Mouse (Mus musculus): ENCODE measurements at regions not wholly inside any gene's neighbourhood (a gene's known extent, or its start where the extent isn't known, plus 50 kb on each side); places are given as distances from the start of the nearest gene placed in this dataset.

DNA sequence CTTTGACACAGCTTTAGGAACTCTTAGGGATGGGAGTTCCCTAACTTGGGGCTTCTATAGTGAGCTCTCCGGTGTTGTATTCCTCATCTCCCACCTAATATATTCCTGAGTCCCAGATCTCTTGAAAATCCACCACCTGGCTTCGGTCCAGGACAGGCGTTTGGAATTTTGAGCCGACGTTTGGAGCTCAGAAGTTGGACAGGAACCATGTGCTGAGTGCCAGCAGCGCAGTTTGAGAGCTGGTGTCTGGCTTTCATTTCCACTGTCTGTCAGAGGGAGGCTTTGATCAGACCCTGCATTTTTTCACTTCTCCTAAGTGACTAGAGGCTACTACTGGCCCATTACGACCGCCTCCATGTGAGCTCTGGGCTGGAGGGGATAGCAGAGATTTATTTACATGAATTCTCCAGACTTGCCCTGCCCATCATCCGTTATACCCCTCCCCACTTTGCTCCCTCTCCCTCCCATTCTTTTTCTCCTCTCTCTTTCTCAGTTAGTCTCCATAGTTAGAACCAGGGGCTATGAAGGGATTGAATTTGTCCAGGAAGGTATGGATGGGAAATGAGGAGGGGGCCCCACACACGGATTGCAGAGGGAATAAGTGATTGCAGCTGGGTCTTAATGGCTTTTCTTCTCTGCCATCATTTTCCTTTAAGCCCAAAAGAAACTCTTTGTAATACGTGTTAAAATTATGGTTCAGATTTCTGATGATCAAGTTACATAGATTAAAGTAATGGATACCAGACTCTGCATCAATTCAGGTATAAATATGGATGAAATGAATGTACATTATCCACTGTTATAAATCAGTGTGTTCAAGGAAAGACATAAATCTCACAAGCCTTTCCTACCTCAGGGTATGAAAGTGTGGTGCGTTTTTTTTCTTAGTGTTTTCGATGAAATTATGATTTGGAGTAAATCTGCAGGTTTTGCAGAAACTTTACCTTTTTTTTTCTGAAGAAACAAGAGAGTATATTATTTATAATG, 474.5 kb upstream of the Zfp462 start:
- Histone ChIP-seq H3K4me3 (no peak overlapping the region), H3K27me3 (replicated peaks; ENCODE audit: low read depth, poor library complexity, severe bottlenecking) (no peaks in the 10 kb centered on the region)

DNA sequence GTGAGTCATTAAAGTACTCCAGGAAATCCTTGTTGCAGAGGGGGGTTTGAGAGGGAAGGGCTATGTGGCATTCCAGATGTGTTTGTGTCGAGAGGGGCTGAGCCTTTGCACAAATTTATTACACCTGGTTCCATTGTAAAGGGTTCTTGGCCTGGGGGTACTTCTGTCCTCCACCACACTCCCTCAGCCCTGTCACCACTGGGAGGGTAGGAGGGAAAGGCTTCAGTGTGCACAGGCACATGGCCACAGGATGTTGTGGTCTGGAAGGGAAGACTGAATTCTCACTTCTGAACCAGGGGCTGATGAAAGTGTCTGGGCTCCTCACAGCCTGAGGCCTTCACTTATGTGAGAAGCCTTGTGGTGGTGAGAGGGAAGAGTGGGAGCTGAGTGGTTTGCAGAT, 473.8 kb upstream of the Zfp462 start:
- Histone ChIP-seq H3K4me1 (peaks cover 25% of the 10 kb centered on the region), H3K36me3 (replicated peaks) (no peaks in the 10 kb centered on the region), H3K9me3 (no peaks in the 10 kb centered on the region), H3K27ac (replicated peaks) (peak overlapping the region; percentile 84), H3K27me3 (replicated peaks; ENCODE audit: low read depth, poor library complexity, severe bottlenecking) (no peaks in the 10 kb centered on the region), H3K4me3 (no peak overlapping the region)
- DNase-seq (ENCODE audit: low spot score): peak; percentile 67
- 27% methylated on average over 1 of the region's 1 CpGs for WGBS

More for the DNA sequence above, 474.5 kb upstream of the Zfp462 start:
- no peaks in the 10 kb centered on the region for H3K36me3 ChIP-seq (replicated peaks)
- peak; percentile 81 for DNase-seq (ENCODE audit: low spot score)
- H3K9me3 ChIP-seq: no peaks in the 10 kb centered on the region
- H3K27ac ChIP-seq (replicated peaks): peak overlapping the region; percentile 84
- WGBS: 38% methylated on average over 13 of the region's 13 CpGs
- H3K4me1 ChIP-seq: peaks cover 25% of the 10 kb centered on the region

DNA sequence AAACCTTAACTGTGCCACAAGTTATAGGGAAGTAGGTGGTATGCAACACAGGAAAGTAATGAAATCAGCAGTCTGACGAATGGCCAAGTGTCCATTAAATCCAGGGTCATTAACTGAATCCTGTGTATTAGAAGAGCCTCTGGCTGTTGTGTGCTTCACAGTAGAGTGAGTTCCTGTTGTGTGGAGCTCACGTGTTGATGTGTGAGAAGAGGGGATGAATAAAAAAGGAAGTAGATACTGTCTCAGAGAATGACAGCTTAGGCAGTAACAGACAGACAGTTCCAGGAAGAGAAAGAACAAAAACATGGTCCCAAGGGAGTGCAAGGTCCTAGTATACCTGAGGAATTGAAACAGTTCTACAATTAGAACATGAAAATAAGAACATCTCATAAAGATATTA, 463.1 kb upstream of the Zfp462 start:
- no peak overlapping the region for H3K27ac ChIP-seq (replicated peaks)
- no peaks in the 10 kb centered on the region for H3K27me3 ChIP-seq (replicated peaks; ENCODE audit: low read depth, poor library complexity, severe bottlenecking)
- 87% methylated on average over 2 of the region's 2 CpGs for WGBS
- H3K9me3 ChIP-seq: no peaks in the 10 kb centered on the region
- no peak for DNase-seq (ENCODE audit: low spot score)
- H3K36me3 ChIP-seq (replicated peaks): no peaks in the 10 kb centered on the region
- H3K4me3 ChIP-seq: no peak overlapping the region
- H3K4me1 ChIP-seq: no peaks in the 10 kb centered on the region

DNA sequence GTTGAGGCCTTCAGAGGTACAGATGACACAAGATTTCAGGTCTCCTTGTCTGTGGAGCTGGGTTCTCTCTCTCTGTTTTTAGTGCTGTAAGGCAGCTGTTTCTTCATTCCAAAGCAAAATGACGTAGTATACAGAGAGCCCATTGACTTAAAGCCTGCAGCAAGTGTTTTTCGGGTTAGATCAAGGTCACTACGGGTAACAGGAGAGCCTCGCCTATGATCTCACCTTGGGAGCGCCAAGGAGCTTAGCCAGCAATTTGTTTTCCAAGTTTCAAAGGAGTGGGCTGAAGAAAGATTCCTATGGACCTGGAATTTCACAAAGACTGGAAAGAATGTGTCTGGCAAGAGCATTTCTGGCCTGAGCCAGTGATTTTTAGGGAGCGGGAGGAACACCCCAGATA, 451.8 kb upstream of the Zfp462 start:
- DNase-seq (ENCODE audit: low spot score): no peak

DNA sequence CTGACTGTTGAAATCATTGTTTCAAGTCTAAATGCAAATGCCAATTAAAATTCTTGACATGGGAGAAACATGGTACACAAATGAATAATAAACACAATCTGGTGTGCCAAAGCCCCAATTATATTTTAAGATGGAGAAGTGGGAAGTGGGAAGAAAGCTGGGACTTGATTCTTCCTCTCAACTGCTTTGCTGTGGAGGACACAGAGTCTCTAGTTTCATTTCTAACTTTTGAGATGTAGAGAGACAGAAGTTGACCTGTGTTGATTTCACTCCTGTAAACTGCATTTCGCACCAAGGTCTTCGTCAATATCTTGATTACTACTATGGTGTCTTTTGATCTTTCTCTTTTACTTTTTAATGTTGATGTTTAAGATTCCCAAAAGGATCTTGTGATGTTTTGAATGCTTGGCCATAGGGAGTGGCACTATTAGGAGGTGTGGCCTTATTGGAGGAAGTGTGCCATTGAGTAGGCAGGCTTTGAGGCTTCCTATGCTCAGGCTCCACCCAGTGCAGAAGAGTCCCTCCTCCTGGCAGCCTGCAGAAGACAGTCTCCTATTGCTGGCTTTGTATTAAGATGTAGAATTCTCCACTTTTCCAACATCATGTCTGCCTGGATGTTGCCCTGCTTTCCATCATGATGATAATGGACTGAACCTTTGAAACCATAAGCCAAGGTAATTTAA, 447.4 kb upstream of the Zfp462 start:
- 92% methylated on average over 2 of the region's 2 CpGs for WGBS
- H3K36me3 ChIP-seq (replicated peaks): no peaks in the 10 kb centered on the region
- DNase-seq (ENCODE audit: low spot score): no peak
- no peak overlapping the region for H3K27ac ChIP-seq (replicated peaks)
- no peaks in the 10 kb centered on the region for H3K9me3 ChIP-seq
- H3K4me3 ChIP-seq: no peak overlapping the region
- peaks cover 6% of the 10 kb centered on the region; the same call in 1 of the 2 replicates for H3K4me1 ChIP-seq
- H3K27me3 ChIP-seq (replicated peaks; ENCODE audit: low read depth, poor library complexity, severe bottlenecking): no peaks in the 10 kb centered on the region

More for the DNA sequence above, 451.8 kb upstream of the Zfp462 start:
- 61% methylated on average over 6 of the region's 6 CpGs for WGBS
- H3K9me3 ChIP-seq: no peaks in the 10 kb centered on the region
- no peaks in the 10 kb centered on the region for H3K27me3 ChIP-seq (replicated peaks; ENCODE audit: low read depth, poor library complexity, severe bottlenecking)
- H3K4me1 ChIP-seq: peaks cover 6% of the 10 kb centered on the region; the same call in 1 of the 2 replicates
- H3K36me3 ChIP-seq (replicated peaks): no peaks in the 10 kb centered on the region
- H3K4me3 ChIP-seq: no peak overlapping the region
- no peak overlapping the region for H3K27ac ChIP-seq (replicated peaks)

DNA sequence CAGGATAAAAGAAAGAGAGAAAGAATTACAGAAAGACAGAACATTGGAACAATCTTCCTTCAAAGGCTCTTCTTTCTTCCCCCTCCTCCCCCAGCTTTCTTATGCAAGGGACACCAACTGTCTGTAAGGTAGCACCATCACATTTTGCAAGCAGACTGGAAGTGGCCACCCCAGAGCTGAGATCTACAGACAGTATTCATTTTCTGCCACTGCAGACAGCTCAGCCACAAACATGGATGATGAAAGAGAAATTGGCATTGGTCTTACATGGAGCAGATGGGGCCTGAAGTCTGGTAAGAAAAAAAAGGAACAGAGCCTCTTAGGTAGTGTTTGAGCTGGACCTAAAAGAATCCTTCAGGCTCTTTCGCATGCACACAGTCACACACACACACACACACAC, 428.9 kb upstream of the Zfp462 start:
- no peaks in the 10 kb centered on the region for H3K36me3 ChIP-seq (replicated peaks)
- WGBS: 82% methylated on average over 1 of the region's 1 CpGs
- peak overlapping the region; percentile 24; the same call in 1 of the 2 replicates for H3K27ac ChIP-seq (replicated peaks)
- no peaks in the 10 kb centered on the region for H3K27me3 ChIP-seq (replicated peaks; ENCODE audit: low read depth, poor library complexity, severe bottlenecking)
- no peak for DNase-seq (ENCODE audit: low spot score)
- no peaks in the 10 kb centered on the region for H3K9me3 ChIP-seq
- H3K4me3 ChIP-seq: no peak overlapping the region
- H3K4me1 ChIP-seq: peaks cover 11% of the 10 kb centered on the region

DNA sequence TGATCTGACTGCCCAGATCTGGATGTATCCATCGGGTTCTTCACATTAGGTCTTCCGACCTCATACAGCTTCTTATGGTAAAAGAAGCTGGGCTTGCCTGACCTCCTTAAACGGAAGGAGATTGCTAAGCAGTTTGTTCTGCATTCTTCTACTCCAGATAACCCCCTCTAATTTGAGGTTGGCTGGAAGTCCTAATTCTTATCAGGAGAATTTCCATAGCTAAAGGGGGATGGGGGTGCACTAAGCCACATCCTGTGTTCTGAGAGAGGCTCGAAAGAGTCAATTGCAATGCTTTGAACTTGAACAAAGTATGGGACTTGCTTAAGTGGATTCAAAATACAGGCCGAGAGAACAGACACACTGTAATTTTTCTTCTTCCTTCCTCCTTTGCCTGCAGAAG, 421.6 kb upstream of the Zfp462 start:
- Histone ChIP-seq H3K27ac (replicated peaks) (peak overlapping the region; percentile 66), H3K4me1 (peaks cover 29% of the 10 kb centered on the region), H3K4me3 (no peak overlapping the region), H3K36me3 (replicated peaks) (no peaks in the 10 kb centered on the region), H3K9me3 (no peaks in the 10 kb centered on the region), H3K27me3 (replicated peaks; ENCODE audit: low read depth, poor library complexity, severe bottlenecking) (no peaks in the 10 kb centered on the region)
- DNase-seq (ENCODE audit: low spot score): no peak
- 67% methylated on average over 5 of the region's 5 CpGs for WGBS

DNA sequence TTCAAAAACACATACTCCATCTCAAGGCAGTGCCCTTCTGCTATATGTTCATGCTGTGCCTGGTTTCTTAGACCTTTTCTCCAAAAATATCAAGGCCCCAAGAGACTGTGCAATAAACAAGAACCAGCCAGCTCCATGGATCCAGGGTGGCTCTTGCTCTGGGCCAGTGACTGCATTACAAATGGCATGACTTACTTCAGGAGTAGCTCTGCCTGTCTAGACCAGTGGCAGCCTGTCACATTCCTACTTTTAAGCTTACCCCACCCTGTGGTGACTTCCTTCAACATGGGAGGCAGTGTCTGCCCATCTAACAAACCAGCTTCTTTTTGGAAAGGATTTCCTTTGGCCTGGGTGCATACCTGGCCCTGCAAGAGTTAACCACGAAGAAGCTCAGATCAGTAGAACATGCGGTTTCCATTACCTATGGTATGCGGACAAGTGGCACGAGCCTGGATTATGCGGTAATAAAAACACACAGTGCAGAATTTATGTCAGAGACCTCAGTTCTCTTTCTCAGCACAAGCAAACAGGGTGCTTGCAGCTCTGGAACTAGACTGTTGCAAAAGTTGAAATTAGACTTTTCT, 418.8 kb upstream of the Zfp462 start:
- Histone ChIP-seq H3K36me3 (replicated peaks) (no peaks in the 10 kb centered on the region), H3K4me1 (peaks cover 29% of the 10 kb centered on the region), H3K27me3 (replicated peaks; ENCODE audit: low read depth, poor library complexity, severe bottlenecking) (no peaks in the 10 kb centered on the region), H3K4me3 (no peak overlapping the region), H3K27ac (replicated peaks) (peak overlapping the region; percentile 74), H3K9me3 (no peaks in the 10 kb centered on the region)
- 32% methylated on average over 5 of the region's 5 CpGs for WGBS
- peak; percentile 70 for DNase-seq (ENCODE audit: low spot score)

DNA sequence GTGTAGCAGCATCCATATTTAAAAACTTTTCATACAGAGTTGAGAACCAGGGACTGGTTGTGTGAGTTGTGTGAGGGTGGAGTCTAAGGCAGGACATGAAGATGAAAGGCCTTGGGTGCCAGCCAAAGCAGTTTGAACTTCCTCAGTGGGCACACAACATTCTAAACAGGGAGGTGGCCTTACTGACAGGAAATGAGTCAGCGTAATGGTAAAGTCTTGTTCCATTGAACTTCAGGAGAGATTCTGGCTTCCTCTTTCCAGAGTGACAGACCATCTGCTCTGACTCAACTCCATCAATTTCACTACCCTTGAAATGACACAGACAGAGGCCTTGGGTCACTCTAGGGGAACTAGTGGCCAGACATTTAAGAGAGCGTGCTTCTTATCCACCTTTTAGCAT, 417.2 kb upstream of the Zfp462 start:
- WGBS: 85% methylated on average over 2 of the region's 2 CpGs
- Histone ChIP-seq H3K4me3 (no peak overlapping the region), H3K27ac (replicated peaks) (no peak overlapping the region), H3K27me3 (replicated peaks; ENCODE audit: low read depth, poor library complexity, severe bottlenecking) (no peaks in the 10 kb centered on the region), H3K4me1 (peaks cover 29% of the 10 kb centered on the region), H3K9me3 (no peaks in the 10 kb centered on the region), H3K36me3 (replicated peaks) (no peaks in the 10 kb centered on the region)
- no peak for DNase-seq (ENCODE audit: low spot score)

DNA sequence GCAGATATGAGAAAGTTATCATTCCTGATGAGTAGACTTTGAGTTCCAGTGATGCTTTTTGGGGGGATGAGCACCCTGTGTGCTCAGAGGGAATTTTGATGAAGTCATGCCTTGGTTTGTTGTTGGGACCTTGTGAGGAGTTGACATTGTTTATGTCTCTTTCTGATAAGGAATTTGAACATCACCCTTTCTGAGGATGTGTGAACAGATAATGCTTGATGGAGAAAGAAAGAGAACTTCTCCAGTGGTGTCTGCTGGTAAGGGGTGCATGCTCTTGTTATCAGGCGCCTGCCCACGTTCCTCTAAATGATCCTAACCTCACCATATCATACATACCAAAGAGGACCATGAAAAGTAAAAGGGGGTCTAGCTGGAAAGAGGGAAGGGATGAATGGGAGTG, 413.1 kb upstream of the Zfp462 start:
- H3K36me3 ChIP-seq (replicated peaks): no peaks in the 10 kb centered on the region
- no peak overlapping the region for H3K27ac ChIP-seq (replicated peaks)
- no peak for DNase-seq (ENCODE audit: low spot score)
- H3K27me3 ChIP-seq (replicated peaks; ENCODE audit: low read depth, poor library complexity, severe bottlenecking): no peaks in the 10 kb centered on the region
- H3K4me1 ChIP-seq: peaks cover 28% of the 10 kb centered on the region
- no peaks in the 10 kb centered on the region for H3K9me3 ChIP-seq
- WGBS: 89% methylated on average over 2 of the region's 2 CpGs
- H3K4me3 ChIP-seq: no peak overlapping the region

DNA sequence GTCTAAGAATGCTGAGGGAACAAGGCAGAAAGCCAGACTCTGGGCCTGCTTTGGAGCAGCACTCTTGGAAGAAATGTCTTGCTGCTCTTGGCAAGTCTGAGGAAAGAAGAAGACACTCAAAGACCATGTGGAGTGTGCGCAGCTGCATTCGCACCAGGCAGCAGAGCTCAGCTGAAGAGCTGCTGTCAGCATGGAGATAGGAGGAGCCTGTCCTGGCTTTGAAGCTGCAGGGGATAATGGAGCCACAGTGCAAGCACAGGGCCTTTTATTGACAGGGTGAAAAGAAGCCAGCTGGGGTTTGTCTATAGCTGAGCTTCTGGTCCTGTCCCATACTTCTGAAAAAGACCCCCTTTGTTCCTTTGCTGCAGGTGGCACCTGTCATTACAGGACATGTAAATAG, 411.0 kb upstream of the Zfp462 start:
- 20% methylated on average over 2 of the region's 2 CpGs for WGBS

DNA sequence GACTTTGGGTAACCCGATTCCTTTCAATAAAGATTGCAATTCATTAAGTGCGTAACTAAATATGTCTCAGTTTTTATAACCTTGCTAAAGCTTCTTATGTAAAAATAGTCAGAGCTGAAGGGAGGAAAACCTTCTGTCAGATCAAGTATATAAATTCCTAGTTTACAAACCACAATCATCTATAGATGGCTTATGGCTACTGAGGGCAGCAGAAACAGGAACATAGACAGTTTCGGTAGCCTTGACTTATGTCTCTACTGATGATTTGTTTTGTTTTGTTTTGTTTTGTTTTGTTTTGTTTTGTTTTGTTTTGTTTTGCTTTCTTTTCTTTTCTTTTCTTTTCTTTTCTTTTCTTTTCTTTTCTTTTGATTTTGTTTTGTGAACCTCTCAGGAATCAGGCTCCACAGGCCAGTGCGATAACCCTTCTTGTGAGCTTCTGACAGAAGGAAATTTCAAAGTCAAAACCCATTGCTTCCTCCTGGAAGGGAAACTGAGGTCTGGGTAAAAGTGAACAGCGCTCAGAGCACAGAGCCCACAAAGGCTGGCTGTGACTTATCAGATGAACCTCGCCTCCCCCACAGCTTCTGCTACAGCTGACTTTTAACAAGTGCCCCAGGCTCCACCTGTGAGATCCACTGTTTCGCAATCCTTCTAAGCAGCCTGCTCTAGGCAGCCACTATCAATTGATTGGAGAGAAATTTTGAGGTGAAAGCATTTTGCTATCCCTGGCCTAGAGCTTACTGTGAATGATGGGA, 391.8 kb upstream of the Zfp462 start:
- WGBS: 85% methylated on average over 7 of the region's 7 CpGs
- Histone ChIP-seq H3K9me3 (no peaks in the 10 kb centered on the region), H3K4me1 (no peaks in the 10 kb centered on the region), H3K27me3 (replicated peaks; ENCODE audit: low read depth, poor library complexity, severe bottlenecking) (no peaks in the 10 kb centered on the region), H3K4me3 (no peak overlapping the region), H3K27ac (replicated peaks) (no peak overlapping the region), H3K36me3 (replicated peaks) (no peaks in the 10 kb centered on the region)
- DNase-seq (ENCODE audit: low spot score): no peak

More for the DNA sequence above, 411.0 kb upstream of the Zfp462 start:
- Histone ChIP-seq H3K27ac (replicated peaks) (peak overlapping the region; percentile 57), H3K36me3 (replicated peaks) (no peaks in the 10 kb centered on the region), H3K27me3 (replicated peaks; ENCODE audit: low read depth, poor library complexity, severe bottlenecking) (no peaks in the 10 kb centered on the region), H3K4me3 (no peak overlapping the region), H3K4me1 (peaks cover 21% of the 10 kb centered on the region), H3K9me3 (no peaks in the 10 kb centered on the region)
- peak; percentile 28 for DNase-seq (ENCODE audit: low spot score)
